Mouse (Mus musculus) natural killer cell, adult 2 months (primary cell): Measurements from ENCODE around the gene Rtkn.

Experiments used
- DNase-seq, 2 experiments: peaks; one replicate each; pipeline ENCODE4 v3.0.0; 2022; ENCODE audit warnings: low spot score in 2 of 2

Gene Rtkn

DNA sequence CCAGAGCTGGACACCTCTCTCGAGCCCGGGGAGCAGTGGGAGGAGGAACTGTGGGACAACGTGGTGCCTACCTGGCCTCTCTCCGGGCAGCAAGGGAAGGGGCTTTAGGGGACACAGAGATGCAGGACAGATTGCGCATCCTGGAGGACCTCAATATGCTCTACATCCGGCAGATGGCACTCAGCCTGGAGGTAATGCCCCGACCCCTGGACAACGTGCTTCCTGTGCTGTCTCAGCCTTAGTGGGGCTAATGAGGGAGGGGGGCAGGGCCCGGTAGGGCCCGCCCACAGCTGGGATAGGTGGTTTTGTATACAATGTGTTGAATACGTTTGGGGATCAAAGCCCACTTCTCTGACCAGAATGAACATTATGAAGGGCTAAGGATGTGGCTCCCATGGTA lies 2.8 kb downstream of the Rtkn start:
- DNase-seq = no peak

DNA sequence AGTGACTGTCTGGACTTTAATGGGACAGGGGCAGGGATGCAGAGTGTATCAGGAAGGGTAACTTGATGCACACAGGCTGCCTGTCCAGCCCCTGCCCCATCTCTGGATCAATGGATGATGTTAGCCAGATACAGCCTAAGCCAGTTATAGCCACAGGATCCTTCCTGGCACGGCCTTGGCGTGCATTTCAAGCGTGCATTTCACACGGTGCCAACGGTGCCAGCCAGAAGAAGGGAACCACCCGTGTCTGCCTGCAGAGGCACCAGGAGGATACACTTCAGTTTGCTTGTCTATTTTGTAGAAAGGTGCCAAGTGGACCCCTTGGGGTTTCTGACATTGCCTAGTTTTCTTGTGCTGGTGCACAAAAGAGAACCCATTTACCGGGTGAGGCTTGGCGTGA lies 4.8 kb downstream of the Rtkn start:
- no peak for DNase-seq

DNA sequence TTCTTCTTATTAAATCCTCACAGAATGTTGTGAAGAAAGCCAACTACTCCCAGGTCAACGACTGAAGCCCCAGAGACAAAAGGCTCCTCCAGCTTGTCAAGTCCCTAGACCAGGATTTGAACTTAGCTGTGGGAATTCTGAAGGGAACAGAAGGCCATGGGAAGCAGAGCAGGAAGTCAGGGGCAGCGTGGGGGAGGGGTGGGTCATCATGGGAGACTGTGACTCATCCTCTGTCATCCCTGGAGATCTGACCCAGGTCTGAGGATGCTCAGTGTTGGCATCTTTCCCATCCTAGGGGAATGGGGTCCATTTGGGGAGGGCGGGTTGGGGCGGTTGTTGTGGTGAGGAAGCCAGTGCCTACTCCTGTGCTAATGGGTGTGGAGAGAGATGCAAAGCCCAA lies 6.4 kb downstream of the Rtkn start:
- no peak for DNase-seq

DNA sequence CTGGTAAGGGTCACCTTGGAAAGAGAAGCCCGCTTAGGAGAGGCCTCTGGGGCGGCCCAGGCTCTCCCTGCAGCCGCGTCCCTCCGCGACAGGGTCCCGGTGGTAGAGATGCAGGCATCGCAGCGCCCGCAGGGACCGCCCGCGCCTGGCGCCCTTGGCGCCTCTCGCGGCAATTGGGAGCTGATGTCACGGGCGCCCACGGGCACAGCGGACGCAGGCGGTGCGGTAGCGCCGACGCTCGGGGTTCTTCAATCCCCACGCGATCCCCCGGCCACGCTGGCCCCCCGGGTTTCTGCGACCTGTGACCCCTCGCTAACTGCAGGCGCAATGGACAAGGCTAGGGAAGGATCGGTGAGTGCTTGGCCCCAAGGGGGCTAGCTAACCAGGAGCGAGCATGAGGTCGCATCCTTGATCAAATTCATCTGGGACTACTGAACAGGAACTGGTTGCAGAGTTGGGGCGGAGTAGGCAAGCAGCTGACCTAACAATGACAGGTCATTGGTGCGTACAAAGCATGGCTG lies 7.0 kb downstream of the Rtkn start:
- no peak for DNase-seq

DNA sequence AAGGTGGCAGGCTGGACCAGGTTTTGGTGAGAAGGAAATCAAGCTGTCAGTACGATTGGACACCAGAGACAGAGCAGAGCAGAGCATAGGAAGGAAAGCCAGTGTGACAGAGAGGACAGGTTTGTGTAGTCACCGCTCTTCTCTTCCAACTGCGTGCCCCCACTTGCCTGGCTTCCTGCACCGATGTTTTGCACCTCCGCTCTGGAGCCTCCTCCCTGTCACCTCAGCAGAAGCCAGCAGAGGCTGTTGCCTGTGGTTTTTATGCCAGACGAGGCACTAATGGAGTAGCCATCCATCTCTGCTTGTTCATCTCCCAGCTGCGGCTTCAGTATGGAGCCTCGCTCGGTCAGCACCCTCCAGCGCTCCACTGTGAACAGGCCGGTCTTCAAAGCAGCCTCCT lies 7.6 kb downstream of the Rtkn start:
- no peak for DNase-seq

DNA sequence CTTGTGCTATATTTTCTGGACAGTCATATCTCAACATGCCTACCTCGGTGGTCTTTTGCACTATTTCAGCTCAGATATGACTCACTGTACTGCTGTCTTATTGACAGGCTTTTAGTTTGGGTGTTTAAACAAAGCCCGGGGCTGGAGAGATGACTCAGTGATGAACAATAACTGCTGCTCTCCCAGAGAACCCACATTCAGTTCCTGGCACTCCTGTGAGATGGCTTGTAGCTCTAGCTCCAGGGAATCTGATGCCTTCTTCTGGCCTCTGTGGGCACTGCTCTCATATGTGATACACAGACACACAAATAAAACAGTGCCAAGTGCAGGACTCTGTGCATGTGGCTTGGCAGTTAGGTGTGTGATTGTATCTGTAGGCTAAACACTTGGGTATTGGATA lies 9.9 kb downstream of the Rtkn start:
- DNase-seq = no peak

DNA sequence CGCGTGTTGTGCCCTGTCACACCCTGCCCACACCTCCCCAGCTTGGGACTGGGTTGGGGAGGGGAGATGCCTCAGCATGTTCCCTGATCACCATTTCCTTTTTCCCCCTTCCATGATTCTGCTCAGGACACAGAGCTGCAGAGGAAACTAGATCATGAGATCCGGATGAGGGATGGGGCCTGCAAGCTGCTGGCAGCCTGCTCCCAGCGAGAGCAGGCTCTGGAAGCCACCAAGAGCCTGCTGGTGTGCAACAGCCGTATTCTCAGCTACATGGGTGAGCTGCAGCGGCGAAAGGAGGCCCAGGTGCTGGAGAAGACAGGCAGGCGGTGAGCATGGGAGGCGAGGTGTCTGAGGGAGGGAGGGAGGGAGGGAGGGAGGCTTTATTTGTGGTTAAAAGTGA lies 10.5 kb downstream of the Rtkn start:
- DNase-seq = no peak

DNA sequence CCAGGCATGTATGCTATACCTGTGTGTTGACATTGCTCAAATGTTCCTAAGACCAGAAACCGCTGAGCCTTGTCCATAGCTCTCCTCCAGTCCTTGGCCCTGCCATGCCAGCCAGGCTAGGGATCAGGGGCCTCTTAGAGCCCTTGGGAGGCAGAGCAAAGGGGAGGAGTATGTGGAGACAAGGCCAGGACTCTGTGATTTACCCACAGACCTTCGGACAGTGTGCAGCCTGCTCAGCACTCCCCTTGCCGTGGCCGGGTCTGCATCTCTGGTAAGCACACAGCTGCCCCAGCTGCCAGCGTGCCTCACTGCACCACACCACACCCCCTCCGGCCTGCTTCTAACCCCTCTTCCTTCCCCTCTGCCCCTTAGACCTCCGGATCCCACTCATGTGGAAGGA lies 12.0 kb downstream of the Rtkn start:
- no peak for DNase-seq

DNA sequence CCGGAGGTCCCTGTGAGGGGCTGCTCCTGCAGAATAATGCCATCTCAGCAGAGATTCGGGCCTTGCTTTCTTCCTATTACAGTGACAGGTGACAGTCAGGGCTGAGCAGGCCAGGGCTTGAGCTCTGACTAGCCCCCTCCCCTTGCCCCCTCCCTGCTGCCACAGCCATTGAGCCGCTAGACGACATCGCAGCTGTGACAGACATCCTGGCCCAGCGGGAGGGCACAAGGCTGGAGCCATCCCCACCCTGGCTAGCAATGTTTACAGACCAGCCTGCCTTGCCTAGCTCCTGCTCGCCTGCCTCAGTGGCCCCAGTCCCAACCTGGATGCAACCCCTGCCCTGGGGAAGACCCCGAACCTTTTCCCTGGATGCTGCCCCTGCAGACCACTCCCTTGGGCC lies 16.5 kb downstream of the Rtkn start:
- DNase-seq = no peak

DNA sequence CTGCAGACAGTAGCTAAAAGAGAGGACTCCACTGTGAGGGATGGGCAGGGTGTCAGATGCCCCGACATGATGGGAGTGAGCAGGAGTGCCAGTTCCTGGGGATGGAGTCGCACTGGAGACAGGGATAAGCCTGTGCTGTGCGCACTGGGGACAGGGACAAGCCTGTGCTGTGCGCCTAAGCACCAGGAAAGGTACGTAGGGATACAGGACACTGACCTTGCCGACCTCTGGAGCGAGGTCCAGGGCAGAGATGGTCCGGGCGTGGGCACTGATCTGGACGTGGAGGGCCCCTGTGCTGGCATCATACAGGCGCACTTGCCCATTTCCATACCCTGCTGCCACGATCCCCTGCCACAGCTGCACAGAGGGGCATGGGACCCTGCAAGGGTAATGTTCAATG lies 17.8 kb downstream of the Rtkn start:
- no peak for DNase-seq

DNA sequence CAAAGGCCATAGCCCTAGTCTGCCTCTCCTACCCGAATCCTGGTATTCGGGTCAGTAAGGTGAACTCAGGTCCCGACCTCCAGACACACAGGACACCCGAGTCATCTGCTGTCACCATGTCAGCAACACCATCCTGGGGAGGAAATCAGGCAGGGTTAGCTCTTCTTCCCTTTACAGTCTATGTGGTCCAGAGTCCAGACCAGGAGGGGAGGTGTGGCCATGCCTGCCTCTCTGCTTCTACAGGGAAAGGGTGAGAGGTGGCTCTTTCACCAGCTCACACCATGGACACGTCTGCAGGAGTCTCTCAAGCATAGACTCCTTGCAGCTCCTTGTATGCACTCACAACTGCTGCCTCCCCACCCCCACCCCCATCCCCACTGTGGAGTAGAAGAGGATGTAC lies 18.2 kb downstream of the Rtkn start:
- DNase-seq = no peak

DNA sequence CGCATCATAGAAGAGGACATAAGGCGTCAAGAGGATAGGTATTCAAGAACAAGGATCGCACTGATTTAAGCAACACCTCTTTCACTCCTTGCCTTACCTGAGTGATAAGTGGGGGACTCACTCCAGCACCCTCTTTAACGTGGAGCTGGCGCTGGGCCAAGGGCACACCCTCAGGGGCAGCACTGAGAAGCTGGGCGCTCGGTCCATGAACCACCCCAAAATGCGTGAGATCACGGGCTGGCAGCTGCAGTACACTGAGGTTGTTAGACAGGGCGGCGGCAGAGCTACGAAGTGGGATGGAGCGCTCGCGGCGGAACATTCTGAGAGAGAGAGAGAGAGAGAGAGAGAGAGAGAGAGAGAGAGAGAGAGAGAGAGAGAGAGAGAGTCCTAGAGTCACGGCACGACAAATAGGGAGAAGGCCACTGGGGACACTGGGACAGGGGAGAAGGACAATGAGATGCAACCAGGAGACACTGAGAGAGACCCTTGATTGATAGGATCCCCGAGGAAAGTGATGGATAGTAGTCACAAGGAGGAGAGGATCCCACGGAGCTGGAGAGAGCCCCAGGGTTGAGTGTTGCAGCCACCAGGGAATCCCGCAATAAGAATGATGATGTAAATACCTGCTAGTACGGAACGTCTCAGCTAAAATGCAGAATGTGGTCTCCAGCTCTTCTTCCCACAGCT lies 20.4 kb downstream of the Rtkn start:
- DNase-seq = no peak

DNA sequence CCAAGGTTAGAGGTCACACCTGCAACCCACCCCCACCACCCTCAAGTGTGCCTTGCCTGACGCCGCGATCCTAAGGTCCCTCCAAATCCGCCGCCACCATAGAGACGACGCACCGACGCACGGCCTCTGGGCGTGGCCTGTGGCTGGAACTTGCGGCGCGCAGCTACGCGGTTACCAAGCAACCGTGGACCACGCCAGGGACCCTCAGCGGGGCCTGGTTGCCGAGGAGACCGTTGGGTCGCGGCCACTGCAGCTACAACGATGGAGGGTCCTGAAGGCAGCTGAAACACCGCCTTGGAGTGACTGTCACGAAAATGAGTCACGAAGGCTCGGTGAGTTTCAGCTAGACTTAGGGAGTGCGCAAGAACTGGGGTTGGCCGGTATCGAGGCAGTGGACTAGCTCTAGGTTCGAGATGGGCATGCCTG lies 21.0 kb downstream of the Rtkn start, which contains the start of the genes Wdr54 and 1700003E16Rik:
Gene Wdr54 (minus strand): TSS at position 139 of the 426 bp plus-strand sequence.
Gene 1700003E16Rik (plus strand): TSS at position 146 of the 426 bp plus-strand sequence.
- peak in 1 of 2 experiments; percentile 32 for DNase-seq

DNA sequence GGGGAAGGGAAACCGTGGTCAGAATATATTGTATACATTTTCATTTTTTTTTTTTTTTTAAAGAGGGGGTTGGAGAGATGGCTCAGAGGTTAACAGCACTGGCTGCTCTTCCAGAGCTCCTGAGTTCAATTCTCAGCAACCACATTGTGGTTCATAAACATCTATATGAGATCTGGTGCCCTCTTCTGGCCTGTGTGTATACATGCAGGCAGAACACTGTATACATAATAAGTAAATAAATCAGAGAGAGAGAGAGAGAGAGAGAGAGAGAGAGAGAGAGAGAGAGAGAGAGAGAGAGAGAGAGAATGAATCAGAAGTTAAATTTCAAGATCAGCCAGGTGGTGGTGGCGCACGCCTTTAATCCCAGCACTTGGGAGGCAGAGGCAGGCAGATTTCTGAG lies 24.2 kb downstream of the Rtkn start:
- peak; percentile 30 to 59 for DNase-seq

DNA sequence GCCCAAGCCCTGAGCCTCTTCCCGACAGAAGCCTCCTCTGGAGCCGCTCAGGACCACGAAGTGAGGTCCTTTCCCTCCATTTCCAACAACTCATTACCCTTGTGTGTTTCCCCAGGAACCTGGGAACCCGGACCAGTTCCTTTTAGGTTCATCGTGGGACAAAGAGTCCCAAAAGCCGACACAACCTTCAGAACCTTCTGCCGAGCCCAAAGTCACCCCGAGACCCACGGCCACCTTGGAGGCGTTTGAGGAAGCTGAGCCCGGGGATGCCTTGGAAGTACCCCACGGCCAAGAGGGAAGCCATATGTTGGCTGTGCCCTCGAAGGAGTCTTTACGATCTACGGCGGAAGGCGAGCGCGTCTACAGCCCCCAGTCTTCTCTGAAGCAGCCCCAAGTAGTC lies 26.2 kb downstream of the Rtkn start:
- DNase-seq = no peak

DNA sequence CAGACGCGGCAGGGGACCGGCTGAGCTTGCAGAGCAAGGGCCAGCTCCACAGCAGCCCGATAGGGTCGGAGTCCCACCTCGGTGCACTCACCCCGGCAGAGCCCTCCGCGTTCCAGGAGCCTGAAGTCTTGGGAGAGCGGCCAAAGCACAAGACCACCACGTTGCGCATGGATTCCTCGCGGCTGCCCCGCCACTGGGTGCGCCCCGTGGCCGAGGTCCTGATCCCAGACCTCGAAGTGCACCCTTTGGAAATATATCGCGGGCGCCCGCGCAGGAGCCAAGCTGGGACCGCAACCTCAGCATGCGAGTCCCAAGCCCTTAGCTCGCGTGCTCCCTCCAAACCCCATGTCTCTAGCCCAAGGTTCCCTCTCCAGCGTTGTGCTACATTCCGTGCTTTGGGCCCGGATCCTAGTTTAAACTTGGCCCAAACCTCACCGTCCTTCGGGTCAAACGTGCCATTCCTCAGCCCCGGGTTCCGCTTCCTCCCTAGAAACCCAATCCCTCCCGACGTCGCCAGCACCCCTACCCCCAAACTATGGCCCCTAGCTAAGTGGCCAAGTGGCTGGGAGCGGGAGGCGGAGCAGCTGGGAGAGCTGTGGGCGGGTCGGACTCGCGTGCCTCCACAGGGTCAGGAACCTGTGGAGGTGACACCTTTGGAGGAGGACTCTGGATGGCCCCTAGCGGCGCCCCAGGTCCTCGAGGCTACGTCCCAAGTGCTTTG lies 26.8 kb downstream of the Rtkn start:
- DNase-seq = no peak

DNA sequence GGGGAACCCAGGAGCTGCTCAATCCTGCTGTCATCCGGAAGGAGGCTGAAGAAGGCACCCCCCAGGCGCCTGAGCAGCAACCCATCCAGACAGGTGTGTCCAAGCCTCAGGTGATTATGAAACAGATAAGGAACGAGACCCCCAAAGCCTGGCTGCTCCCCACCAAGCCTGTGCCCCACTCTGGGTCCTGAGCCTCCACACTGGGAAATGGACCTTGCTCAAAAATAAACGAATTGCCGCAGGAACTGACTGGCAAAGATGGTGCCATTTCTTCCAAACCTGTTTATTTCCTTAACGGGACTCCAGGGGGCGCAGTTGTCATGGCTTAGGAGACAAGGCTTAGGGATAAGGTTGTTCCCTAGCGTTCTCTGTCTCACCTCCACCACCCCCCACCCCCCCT lies 27.4 kb downstream of the Rtkn start:
- DNase-seq = peak; percentile 27 to 56

DNA sequence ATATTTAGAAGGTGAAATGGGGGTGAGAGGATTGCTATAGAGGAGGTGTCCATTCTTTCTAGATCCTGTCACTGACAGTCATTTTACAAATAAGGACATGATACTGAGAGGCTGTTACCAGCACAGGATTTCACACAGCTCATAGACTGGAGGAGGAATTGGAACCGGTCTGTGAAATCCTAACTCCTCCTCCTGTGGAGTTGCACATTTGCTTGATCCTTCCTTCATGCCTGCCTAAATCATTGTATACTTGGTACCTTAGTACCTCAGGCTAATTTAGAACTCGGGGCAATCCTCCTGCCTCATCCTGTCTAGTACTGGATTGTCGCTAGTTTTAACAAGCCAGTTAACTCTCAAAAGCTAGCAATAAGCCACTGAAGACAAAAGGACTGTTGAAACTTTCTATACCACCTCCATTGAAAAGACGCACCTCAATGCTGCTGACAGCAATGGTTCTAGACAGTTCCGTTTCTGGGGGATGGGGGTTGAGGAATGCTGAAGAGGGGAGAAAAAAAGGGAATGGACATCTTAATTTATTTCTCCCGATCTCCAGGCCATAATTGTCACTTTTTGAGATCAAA lies 29.9 kb downstream of the Rtkn start:
- DNase-seq = no peak

DNA sequence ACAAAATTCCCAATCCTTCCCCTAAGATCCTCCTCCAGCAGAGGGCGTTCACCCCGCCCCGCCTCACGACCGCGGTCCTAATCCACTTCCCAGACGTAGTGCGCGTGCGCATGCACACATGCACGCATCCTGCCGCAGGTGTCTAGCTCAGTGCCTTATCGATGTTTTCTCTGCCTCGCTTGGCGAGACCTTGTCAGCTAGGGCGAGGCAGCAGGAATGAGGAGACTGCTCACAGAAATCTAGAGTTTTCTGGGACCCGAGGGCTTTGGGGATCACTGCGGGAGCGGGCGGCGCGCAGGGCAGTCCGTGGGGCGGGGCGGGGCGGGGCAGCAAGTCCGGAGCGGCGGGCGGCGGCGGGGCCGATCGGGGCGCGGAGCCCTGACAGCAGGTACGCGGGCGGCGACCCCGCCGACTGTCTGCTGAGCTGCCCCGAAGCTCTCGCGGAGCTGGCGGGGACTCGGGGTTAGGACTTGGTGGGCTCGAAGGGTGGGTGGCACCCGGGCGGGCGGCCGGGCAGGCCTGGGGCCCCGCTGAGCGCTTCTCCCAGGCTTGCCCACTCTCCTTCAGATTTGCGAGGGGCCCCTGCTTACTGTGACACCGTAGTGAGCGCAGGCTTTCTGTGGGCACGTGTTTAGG lies 30.5 kb downstream of the Rtkn start, which contains the start of gene Dctn1:
Gene Dctn1 (plus strand): TSS at position 314 of the 636 bp plus-strand sequence.
- DNase-seq = peak; percentile 93 to 95

DNA sequence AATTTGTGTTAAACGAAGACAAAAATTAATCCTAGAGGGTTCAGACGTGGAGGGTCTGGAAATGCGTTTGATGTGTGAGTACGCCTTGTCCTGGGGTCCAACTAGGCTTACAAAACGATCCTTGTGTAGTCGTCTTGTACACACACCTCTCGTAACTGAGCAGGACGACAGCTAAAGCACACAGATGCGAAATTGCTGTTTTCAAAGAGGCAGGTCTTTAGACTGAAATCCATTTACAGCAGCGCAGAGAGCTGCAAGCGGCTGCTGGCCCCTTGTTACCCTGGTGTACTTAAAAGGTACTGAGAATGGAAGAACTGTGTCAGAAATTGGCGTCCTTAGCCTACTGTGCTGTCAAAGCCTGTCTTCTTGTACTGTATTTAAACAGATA lies 31.0 kb downstream of the Rtkn start:
- peak in 1 of 2 experiments; percentile 12 for DNase-seq

DNA sequence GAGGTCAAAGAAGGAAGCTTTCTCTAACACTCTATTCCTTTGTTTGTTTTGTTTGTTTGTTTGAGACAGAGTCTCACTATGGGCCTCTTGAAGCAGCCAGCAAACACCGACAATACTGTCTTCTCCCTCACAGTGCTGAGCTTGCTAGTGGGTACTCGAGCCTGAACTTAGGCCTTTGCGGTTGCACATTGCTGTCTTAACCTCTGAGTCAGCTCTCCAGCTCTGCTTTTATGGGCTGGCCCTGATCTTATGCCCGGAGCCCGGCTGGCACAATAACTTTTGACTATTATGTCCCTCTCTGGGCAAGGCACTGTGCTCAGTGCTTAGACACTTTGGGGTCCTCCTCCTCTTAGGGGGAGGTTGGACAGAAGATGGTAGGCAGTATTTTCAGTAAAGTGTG lies 34.6 kb downstream of the Rtkn start:
- DNase-seq = no peak

DNA sequence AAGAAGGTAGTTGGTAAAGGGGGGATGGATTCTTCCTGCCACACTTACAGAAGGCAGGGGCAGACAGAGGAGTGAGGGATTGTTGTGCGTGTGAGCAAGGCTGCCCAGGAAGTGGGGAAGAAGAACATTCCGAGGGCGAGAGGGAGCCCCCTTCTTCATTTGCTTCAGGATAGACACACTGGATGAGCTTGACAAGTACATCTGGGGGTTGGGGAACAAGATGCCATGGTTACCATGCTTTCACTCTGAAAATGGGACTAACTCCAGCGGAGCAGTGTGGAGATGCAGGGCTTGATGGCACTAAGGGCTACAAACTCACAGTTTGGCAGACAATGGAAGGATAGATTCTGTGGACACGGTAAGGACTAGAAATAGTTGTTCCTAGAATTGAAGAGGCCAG lies 35.8 kb downstream of the Rtkn start:
- no peak for DNase-seq
